Mouse (Mus musculus): ENCODE measurements around the gene Ehd1. TPM values are rescaled to one million over a fixed set of nuclear protein-coding genes. Genes with fewer than 3 reads are reported as not detected.

Gene Ehd1
- polyA plus RNA-seq, 1 experiment from 2014 or later = 70.0 TPM

GRCm38 (mm10) chr19:6338716-6339115 lies 62.2 kb downstream of the Ehd1 start:
- peaks cover 60% of the 10 kb centered on the region for H3K4me1 ChIP-seq
- WGBS = 89% methylated on average over 11 of the region's 11 CpGs
- H3K4me2 ChIP-seq = no peak overlapping the region
- no peak overlapping the region for H3K9ac ChIP-seq
- no peaks in the 10 kb centered on the region for H3K27me3 ChIP-seq (replicated peaks)
- H3K9me3 ChIP-seq = no peaks in the 10 kb centered on the region
- H3K4me3 ChIP-seq = no peak overlapping the region
- H3K27ac ChIP-seq (replicated peaks) = no peak overlapping the region
- peaks cover 40% of the 10 kb centered on the region for H3K36me3 ChIP-seq
- ATAC-seq (ENCODE audit: extremely low read depth, insufficient number of reproducible peaks, low FRiP score, low TSS enrichment) = no peak

- 92% methylated on average over 6 of the region's 6 CpGs for WGBS
These were observed 62.7 kb downstream of the Ehd1 start for GRCm38 (mm10) chr19:6339191-6339590.

GRCm38 (mm10) chr19:6339890-6340504 lies 63.5 kb downstream of the Ehd1 start:
- peak overlapping the region; percentile 90; the same call in 1 of the 2 replicates for H3K9ac ChIP-seq
- no peaks in the 10 kb centered on the region for H3K9me3 ChIP-seq
- no peaks in the 10 kb centered on the region for H3K27me3 ChIP-seq (replicated peaks)
- H3K36me3 ChIP-seq = peaks cover 51% of the 10 kb centered on the region
- H3K4me2 ChIP-seq = peak overlapping the region; percentile 97
- peaks cover 53% of the 10 kb centered on the region for H3K4me1 ChIP-seq
- WGBS = 67% methylated on average over 15 of the region's 15 CpGs
- H3K27ac ChIP-seq (replicated peaks) = peak overlapping the region; percentile 73
- ATAC-seq (ENCODE audit: extremely low read depth, insufficient number of reproducible peaks, low FRiP score, low TSS enrichment) = no peak
- H3K4me3 ChIP-seq = peak overlapping the region; percentile 75

More at GRCm38 (mm10) chr19:6339191-6339590, 62.7 kb downstream of the Ehd1 start:
- Histone ChIP-seq H3K4me1 (peaks cover 56% of the 10 kb centered on the region), H3K27me3 (replicated peaks) (no peaks in the 10 kb centered on the region), H3K4me2 (no peak overlapping the region), H3K4me3 (no peak overlapping the region), H3K9me3 (no peaks in the 10 kb centered on the region), H3K27ac (replicated peaks) (no peak overlapping the region), H3K9ac (no peak overlapping the region), H3K36me3 (peaks cover 44% of the 10 kb centered on the region)
- no peak for ATAC-seq (ENCODE audit: extremely low read depth, insufficient number of reproducible peaks, low FRiP score, low TSS enrichment)

- peak within 1 kb of the TSS; percentile 73 for H3K27ac ChIP-seq (replicated peaks)
- peak; percentile 89 for ATAC-seq (ENCODE audit: extremely low read depth, insufficient number of reproducible peaks, low FRiP score, low TSS enrichment)
- H3K9me3 ChIP-seq = no peaks in the 10 kb centered on the region
- H3K4me2 ChIP-seq = peak within 1 kb of the TSS; percentile 97
- H3K27me3 ChIP-seq (replicated peaks) = no peaks in the 10 kb centered on the region
- peaks cover 59% of the 10 kb centered on the region for H3K36me3 ChIP-seq
- peak within 1 kb of the TSS; percentile 90 for H3K9ac ChIP-seq
- whole genome bisulfite sequencing = 4% methylated on average over 64 of the region's 72 CpGs
- peaks cover 51% of the 10 kb centered on the region for H3K4me1 ChIP-seq
- H3K4me3 ChIP-seq = peak within 1 kb of the TSS; percentile 75
These were observed 64.3 kb downstream of the Ehd1 start, which contains the start of gene Map4k2 for GRCm38 (mm10) chr19:6340524-6341452. Map4k2 (plus strand) TSS chr19:6341135.

- Histone ChIP-seq H3K4me1 (peaks cover 46% of the 10 kb centered on the region), H3K36me3 (peaks cover 66% of the 10 kb centered on the region), H3K9ac (peak overlapping the region; percentile 90), H3K4me3 (peak overlapping the region; percentile 75), H3K27me3 (replicated peaks) (no peaks in the 10 kb centered on the region), H3K9me3 (no peaks in the 10 kb centered on the region), H3K4me2 (peak overlapping the region; percentile 97), H3K27ac (replicated peaks) (peak overlapping the region; percentile 73)
- peak; percentile 33; the same call in 1 of the 2 replicates for ATAC-seq (ENCODE audit: extremely low read depth, insufficient number of reproducible peaks, low FRiP score, low TSS enrichment)
- WGBS = 9% methylated on average over 23 of the region's 23 CpGs
These were observed 65.0 kb downstream of the Ehd1 start for GRCm38 (mm10) chr19:6341453-6342077.

GRCm38 (mm10) chr19:6342276-6342933 lies 65.9 kb downstream of the Ehd1 start:
- Histone ChIP-seq H3K4me3 (peak overlapping the region; percentile 75), H3K9ac (peak overlapping the region; percentile 90), H3K27me3 (replicated peaks) (no peaks in the 10 kb centered on the region), H3K27ac (replicated peaks) (0 out of 2 replicates have a peak overlapping the region, but pooled peaks have one; percentile 73), H3K4me1 (peaks cover 37% of the 10 kb centered on the region), H3K36me3 (peaks cover 66% of the 10 kb centered on the region), H3K9me3 (no peaks in the 10 kb centered on the region), H3K4me2 (peak overlapping the region; percentile 97)
- no peak for ATAC-seq (ENCODE audit: extremely low read depth, insufficient number of reproducible peaks, low FRiP score, low TSS enrichment)
- 71% methylated on average over 5 of the region's 5 CpGs for WGBS

GRCm38 (mm10) chr19:6343066-6343925 lies 66.8 kb downstream of the Ehd1 start:
- Histone ChIP-seq H3K9ac (no peak overlapping the region), H3K4me3 (no peak overlapping the region), H3K4me1 (peaks cover 43% of the 10 kb centered on the region), H3K27me3 (replicated peaks) (no peaks in the 10 kb centered on the region), H3K4me2 (peak overlapping the region; percentile 97), H3K9me3 (no peaks in the 10 kb centered on the region), H3K36me3 (peaks cover 66% of the 10 kb centered on the region), H3K27ac (replicated peaks) (no peak overlapping the region)
- no peak for ATAC-seq (ENCODE audit: extremely low read depth, insufficient number of reproducible peaks, low FRiP score, low TSS enrichment)
- 74% methylated on average over 19 of the region's 19 CpGs for WGBS

GRCm38 (mm10) chr19:6343996-6344395 lies 67.5 kb downstream of the Ehd1 start:
- no peak overlapping the region for H3K27ac ChIP-seq (replicated peaks)
- no peak overlapping the region for H3K9ac ChIP-seq
- WGBS = 86% methylated on average over 5 of the region's 5 CpGs
- peaks cover 60% of the 10 kb centered on the region for H3K36me3 ChIP-seq
- H3K27me3 ChIP-seq (replicated peaks) = no peaks in the 10 kb centered on the region
- no peak overlapping the region for H3K4me3 ChIP-seq
- peaks cover 50% of the 10 kb centered on the region for H3K4me1 ChIP-seq
- H3K4me2 ChIP-seq = no peak overlapping the region
- no peaks in the 10 kb centered on the region for H3K9me3 ChIP-seq
- ATAC-seq (ENCODE audit: extremely low read depth, insufficient number of reproducible peaks, low FRiP score, low TSS enrichment) = no peak

GRCm38 (mm10) chr19:6346023-6346422 lies 69.5 kb downstream of the Ehd1 start:
- no peak for ATAC-seq (ENCODE audit: extremely low read depth, insufficient number of reproducible peaks, low FRiP score, low TSS enrichment)
- H3K27ac ChIP-seq (replicated peaks) = no peak overlapping the region
- H3K4me1 ChIP-seq = peaks cover 43% of the 10 kb centered on the region
- no peak overlapping the region for H3K4me2 ChIP-seq
- H3K9ac ChIP-seq = no peak overlapping the region
- peaks cover 46% of the 10 kb centered on the region for H3K36me3 ChIP-seq
- no peaks in the 10 kb centered on the region for H3K9me3 ChIP-seq
- no peaks in the 10 kb centered on the region for H3K27me3 ChIP-seq (replicated peaks)
- WGBS = 91% methylated on average over 5 of the region's 5 CpGs
- H3K4me3 ChIP-seq = no peak overlapping the region

GRCm38 (mm10) chr19:6346661-6347060 lies 70.1 kb downstream of the Ehd1 start:
- 78% methylated on average over 10 of the region's 10 CpGs for WGBS
- H3K27ac ChIP-seq (replicated peaks) = no peak overlapping the region
- H3K9me3 ChIP-seq = no peaks in the 10 kb centered on the region
- no peak overlapping the region for H3K4me2 ChIP-seq
- H3K4me3 ChIP-seq = no peak overlapping the region
- peaks cover 46% of the 10 kb centered on the region for H3K36me3 ChIP-seq
- no peaks in the 10 kb centered on the region for H3K27me3 ChIP-seq (replicated peaks)
- ATAC-seq (ENCODE audit: extremely low read depth, insufficient number of reproducible peaks, low FRiP score, low TSS enrichment) = no peak
- peaks cover 45% of the 10 kb centered on the region for H3K4me1 ChIP-seq
- no peak overlapping the region for H3K9ac ChIP-seq

All from heart, embryonic 13.5 days (tissue).